Mouse (Mus musculus) lung, embryonic 14.5 days (tissue): ENCODE measurements around the gene Utf1. TPM values are rescaled to one million over a fixed set of nuclear protein-coding genes. Genes with fewer than 3 reads are reported as not detected.

ENCODE experiments used
- ATAC-seq: fragments of 200-750 bp; cut with Nextera tagmentation; 2 replicates; pipeline ENCODE4 v1.8.0; 2017; ENCODE audit warnings: mild to moderate bottlenecking, moderate TSS enrichment, moderate library complexity; ENCODE audit not compliant: insufficient read depth
- DNase-seq: peaks from one replicate; pipeline ENCODE4 v3.0.0-alpha.2; 2015
- H3K27ac ChIP-seq: fragments of 300-500 bp; sonication (generic); 2 replicates; pipeline ENCODE4 v1.5.1; 2014; ENCODE audit warnings: low read depth, mild to moderate bottlenecking, moderate library complexity
- H3K27me3 ChIP-seq: fragments of 300-500 bp; sonication (generic); 2 replicates; pipeline ENCODE4 v1.6.1; 2014; ENCODE audit warnings: low read length, control low read depth; ENCODE audit not compliant: insufficient read depth
- H3K36me3 ChIP-seq: fragments of 300-500 bp; sonication (generic); 2 replicates; pipeline ENCODE4 v1.6.1; 2014; ENCODE audit warnings: control low read depth; ENCODE audit not compliant: insufficient read depth
- H3K4me1 ChIP-seq: fragments of 300-500 bp; sonication (generic); 2 replicates; pipeline ENCODE4 v1.6.1; 2014; ENCODE audit warnings: antibody characterized with exemption, control low read depth; ENCODE audit not compliant: insufficient read depth
- H3K4me2 ChIP-seq: fragments of 300-500 bp; sonication (generic); 2 replicates; pipeline ENCODE4 v1.6.1; 2014; ENCODE audit warnings: mild to moderate bottlenecking
- H3K4me3 ChIP-seq: fragments of 300-500 bp; sonication (generic); 2 replicates; pipeline ENCODE4 v1.5.1; 2014; ENCODE audit warnings: low read depth, low read length
- H3K9ac ChIP-seq: fragments of 300-500 bp; sonication (generic); 2 replicates; pipeline ENCODE4 v1.6.1; 2014
- H3K9me3 ChIP-seq: fragments of 300-500 bp; sonication (generic); 2 replicates; pipeline ENCODE4 v1.6.1; 2016; ENCODE audit warnings: low read depth, low read length, control low read depth
- CTCF ChIP-seq: IDR thresholded peaks from 2 replicates; pipeline ENCODE4 v1.5.1; 2016; ENCODE audit warnings: antibody characterized with exemption, low read depth
- WGBS: fragments of 180-500 bp; shearing (Covaris S2); extraction: QIAGEN DNeasy Blood & Tissue Kit; methylation state at CpG from one replicate; pipeline ENCODE4 v1.1.7; 2014; 5-methylcytosine and 5-hydroxymethylcytosine counted together
- polyA plus RNA-seq: library from polyadenylated mRNA; unstranded; fragments of >200 nt; fragmentation: Nextera tagmentation; extraction: Ambion mirVana; gene quantifications from 2 replicates; pipeline ENCODE4 v1.2.1, GENCODE M21; 2014

The Utf1 gene
- polyA plus RNA-seq, 1 experiment from 2014 or later, result 0.14 TPM

- Histone ChIP-seq H3K27ac (no peak overlapping the region), H3K4me3 (no peak overlapping the region), H3K36me3 (no peaks in the 10 kb centered on the region), H3K27me3 (peaks cover 17% of the 10 kb centered on the region), H3K9ac (no peak overlapping the region), H3K4me1 (no peaks in the 10 kb centered on the region), H3K9me3 (no peaks in the 10 kb centered on the region), H3K4me2 (no peak overlapping the region)
- TF ChIP-seq CTCF, result no peak
- ATAC-seq, result no peak
- WGBS, result 62% methylated on average over 5 of the region's 5 CpGs
- DNase-seq, result no peak
These were observed 5.8 kb upstream of the Utf1 start for GRCm38 (mm10) chr7:139937810-139938209.

- no peak overlapping the region for H3K27ac ChIP-seq
- H3K9ac ChIP-seq, result no peak overlapping the region
- H3K4me1 ChIP-seq, result no peaks in the 10 kb centered on the region
- H3K9me3 ChIP-seq, result no peaks in the 10 kb centered on the region
- H3K4me3 ChIP-seq, result no peak overlapping the region
- peaks cover 45% of the 10 kb centered on the region for H3K27me3 ChIP-seq
- ATAC-seq (no peak), DNase-seq (no peak)
- H3K36me3 ChIP-seq, result no peaks in the 10 kb centered on the region
- no peak overlapping the region for H3K4me2 ChIP-seq
- 58% methylated on average over 16 of the region's 16 CpGs for WGBS
- TF ChIP-seq CTCF, result no peak
These were observed 2.9 kb upstream of the Utf1 start for GRCm38 (mm10) chr7:139940476-139941209.

- Histone ChIP-seq H3K9ac (no peak overlapping the region), H3K36me3 (no peaks in the 10 kb centered on the region), H3K27ac (no peak overlapping the region), H3K9me3 (no peaks in the 10 kb centered on the region), H3K4me1 (no peaks in the 10 kb centered on the region), H3K4me2 (peak overlapping the region; percentile 58), H3K27me3 (peaks cover 68% of the 10 kb centered on the region), H3K4me3 (peak overlapping the region; percentile 37)
- TF ChIP-seq CTCF, result no peak
- 2% methylated on average over 68 of the region's 68 CpGs for WGBS
- ATAC-seq (peak; percentile 19; the same call in 1 of the 2 replicates), DNase-seq (peak; percentile 33)
These were observed 977 bp downstream of the Utf1 start for GRCm38 (mm10) chr7:139944291-139945240.

GRCm38 (mm10) chr7:139945516-139945915, 1.9 kb downstream of the Utf1 start:
- no peak overlapping the region for H3K4me3 ChIP-seq
- DNase-seq, result no peak
- no peak overlapping the region for H3K9ac ChIP-seq
- no peak for TF ChIP-seq CTCF
- H3K4me2 ChIP-seq, result no peak overlapping the region
- no peak overlapping the region for H3K27ac ChIP-seq
- WGBS, result 16% methylated on average over 5 of the region's 5 CpGs
- peaks cover 65% of the 10 kb centered on the region for H3K27me3 ChIP-seq
- no peaks in the 10 kb centered on the region for H3K36me3 ChIP-seq
- no peaks in the 10 kb centered on the region for H3K9me3 ChIP-seq
- H3K4me1 ChIP-seq, result no peaks in the 10 kb centered on the region
- ATAC-seq, result no peak

GRCm38 (mm10) chr7:139946032-139946431, 2.4 kb downstream of the Utf1 start:
- H3K9ac ChIP-seq, result no peak overlapping the region
- WGBS, result 29% methylated on average over 5 of the region's 5 CpGs
- DNase-seq (no peak), ATAC-seq (no peak)
- no peaks in the 10 kb centered on the region for H3K4me1 ChIP-seq
- no peak overlapping the region for H3K27ac ChIP-seq
- H3K27me3 ChIP-seq, result peaks cover 65% of the 10 kb centered on the region
- H3K36me3 ChIP-seq, result no peaks in the 10 kb centered on the region
- TF ChIP-seq CTCF, result no peak
- no peak overlapping the region for H3K4me2 ChIP-seq
- no peaks in the 10 kb centered on the region for H3K9me3 ChIP-seq
- H3K4me3 ChIP-seq, result no peak overlapping the region

GRCm38 (mm10) chr7:139949893-139950282, 6.3 kb downstream of the Utf1 start:
- no peak overlapping the region for H3K27ac ChIP-seq
- no peaks in the 10 kb centered on the region for H3K4me1 ChIP-seq
- peak; percentile 86 for DNase-seq
- 1% methylated on average over 15 of the region's 15 CpGs for WGBS
- peak overlapping the region; percentile 93 for H3K4me2 ChIP-seq
- H3K27me3 ChIP-seq, result peaks cover 30% of the 10 kb centered on the region
- peak; percentile 83 for ATAC-seq
- peak overlapping the region; percentile 57 for H3K9ac ChIP-seq
- H3K4me3 ChIP-seq, result peak overlapping the region; percentile 44
- no peaks in the 10 kb centered on the region for H3K9me3 ChIP-seq
- no peaks in the 10 kb centered on the region for H3K36me3 ChIP-seq
- TF ChIP-seq CTCF, result peak; percentile 74
